Mouse (Mus musculus): ENCODE results near the gene Vangl2.

DNA sequence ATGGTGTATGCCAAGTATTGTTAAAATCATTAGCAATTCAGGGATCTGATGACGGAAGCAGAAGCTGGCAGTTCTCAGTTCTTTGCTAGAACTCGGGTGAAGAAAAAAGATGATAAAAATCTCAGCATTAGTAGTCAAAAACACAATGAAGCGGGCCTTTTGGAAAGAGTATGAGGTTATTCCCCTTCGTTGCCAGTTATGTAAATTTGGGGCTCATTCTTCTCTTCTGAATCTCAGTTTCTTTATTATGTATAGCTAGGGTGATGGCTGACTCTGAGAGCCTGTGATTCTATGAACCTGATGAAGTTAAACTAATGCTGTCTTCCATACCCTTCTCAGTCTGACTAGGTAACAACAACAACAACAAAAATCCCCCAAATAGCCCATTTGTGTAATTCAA, 52.4 kb downstream of the Vangl2 start:
- no peak for TF ChIP-seq CTCF (IDR thresholded peaks at IDR 0.05 in 2 of 3, conservative IDR thresholded peaks at IDR 0.05 in 1 of 3; ENCODE audit: control insufficient read depth in 1 of 3, insufficient read depth in 1 of 3, low read depth in 2 of 3, low read length in 3 of 3, poor library complexity in 1 of 3, severe bottlenecking in 1 of 3)
- TF ChIP-seq RCOR1 (IDR thresholded peaks at IDR 0.05; ENCODE audit: low read depth, low read length) = no peak
- no peak for TF ChIP-seq CHD1 (IDR thresholded peaks at IDR 0.05; ENCODE audit: low read depth, low read length)
- TF ChIP-seq E2F4 (IDR thresholded peaks at IDR 0.05; ENCODE audit: borderline replicate concordance, low read depth, low read length) = no peak
- no peak for TF ChIP-seq POLR2A (IDR thresholded peaks at IDR 0.05; ENCODE audit: control insufficient read depth in 1 of 2, insufficient read depth in 1 of 2, low read depth in 1 of 2, low read length in 2 of 2, poor library complexity in 1 of 2)
